Mouse (Mus musculus) bone marrow, adult 2 months (tissue): ENCODE results near the gene Kif2a. TPM values are rescaled to one million over a fixed set of nuclear protein-coding genes. Genes with fewer than 3 reads are reported as not detected.

ENCODE experiments used
- H3K27ac ChIP-seq: fragments of 200-500 bp; 2 replicates; pipeline ENCODE4 v1.5.1; 2012; ENCODE audit warnings: low read depth, mild to moderate bottlenecking, control low read depth, inconsistent platforms, low read length; ENCODE audit not compliant: control insufficient read depth, poor library complexity, insufficient read depth
- H3K4me1 ChIP-seq: fragments of 200-500 bp; 2 replicates; pipeline ENCODE4 v1.6.1; 2011; ENCODE audit warnings: low read length; ENCODE audit not compliant: control insufficient read depth, insufficient read depth
- H3K4me3 ChIP-seq: fragments of 200-500 bp; replicated peaks from 2 replicates; pipeline ENCODE3; 2011; ENCODE audit warnings: mild to moderate bottlenecking, low read depth, low read length, control low read depth; ENCODE audit not compliant: control insufficient read depth
- CTCF ChIP-seq: fragments of 200-500 bp; IDR thresholded peaks from 2 replicates; pipeline ENCODE4 v1.5.1; 2011; ENCODE audit warnings: low read length, control low read depth; ENCODE audit not compliant: control insufficient read depth, insufficient read depth
- POLR2A ChIP-seq: fragments of 200-500 bp; IDR thresholded peaks from 2 replicates; pipeline ENCODE4 v1.6.1; 2011; ENCODE audit warnings: low read depth, mild to moderate bottlenecking, control low read depth, low read length, borderline replicate concordance; ENCODE audit not compliant: control insufficient read depth
- WGBS: fragments of 180-500 bp; shearing (Covaris S2); methylation state at CpG from one replicate; pipeline ENCODE4 v1.1.7; 2018; 5-methylcytosine and 5-hydroxymethylcytosine counted together
- polyA plus RNA-seq: library from polyadenylated mRNA; stranded (reverse); fragments of >200 nt; gene quantifications from 2 replicates; pipeline ENCODE4 v1.2.4, GENCODE M21; 2011; ENCODE audit warnings: low replicate concordance; ENCODE audit not compliant: missing spikeins, insufficient read depth, insufficient read length

Gene Kif2a
- polyA plus RNA-seq: 39.5 and 70.7 TPM in 2 replicates

- no peaks in the 10 kb centered on the region; the same call in 1 of the 2 replicates for H3K4me1 ChIP-seq
Observed at GRCm38 (mm10) chr13:107021461-107022265, at the start of gene Kif2a. Kif2a (minus strand) TSS chr13:107022126.

GRCm38 (mm10) chr13:107069061-107069460 is 47.1 kb upstream of the Kif2a start:
- H3K27ac ChIP-seq: no peak overlapping the region
- no peaks in the 10 kb centered on the region; the same call in 1 of the 2 replicates for H3K4me1 ChIP-seq
- H3K4me3 ChIP-seq: no peak overlapping the region
- WGBS: 43% methylated on average over 1 of the region's 1 CpGs
- TF ChIP-seq POLR2A (no peak), CTCF (no peak)

More at GRCm38 (mm10) chr13:107021461-107022265, at the start of gene Kif2a:
- peak; percentile 35; the same call in 1 of the 2 replicates for TF ChIP-seq POLR2A
- no peak for TF ChIP-seq CTCF
- Histone ChIP-seq H3K27ac (peak within 1 kb of the TSS; percentile 85), H3K4me3 (peak within 1 kb of the TSS; percentile 95)
- WGBS: 3% methylated on average over 86 of the region's 87 CpGs

DNA sequence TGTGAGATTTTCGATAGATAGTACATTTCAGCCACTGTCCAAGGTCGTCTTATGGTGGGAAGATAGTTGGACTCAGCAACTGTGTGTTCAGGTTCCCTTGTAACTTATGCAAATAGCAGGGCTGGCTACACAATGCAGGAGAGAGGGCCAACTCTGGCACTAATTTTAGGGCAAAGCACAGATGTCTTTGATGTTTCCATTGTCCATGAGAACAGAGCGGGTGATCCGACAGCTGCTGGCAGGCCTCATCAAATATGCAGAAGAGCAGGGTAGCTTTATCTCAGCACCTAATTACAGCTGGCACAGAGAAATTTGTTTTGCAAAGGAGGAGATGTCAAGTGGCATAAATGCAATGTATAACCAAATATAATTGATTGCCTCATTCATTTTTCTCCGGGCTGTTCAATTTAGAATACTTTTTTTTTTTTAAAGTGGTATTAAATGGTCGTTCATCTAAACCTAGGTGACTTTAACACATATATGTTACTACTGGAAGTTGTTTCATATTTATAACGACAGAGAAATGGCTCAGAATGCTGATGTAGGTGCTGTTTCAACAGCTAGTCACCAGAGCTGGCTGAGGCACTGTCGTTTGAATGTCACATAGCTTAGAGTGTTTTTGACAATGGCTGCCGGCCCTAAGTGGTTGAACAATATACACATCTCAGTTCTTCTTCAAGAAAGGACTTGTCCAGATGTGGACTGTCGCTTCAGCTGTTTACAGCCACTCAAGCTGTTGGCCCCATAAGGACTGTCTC is 43.4 kb upstream of the Kif2a start:
- Histone ChIP-seq H3K4me3 (peak overlapping the region; percentile 52), H3K4me1 (no peaks in the 10 kb centered on the region; the same call in 1 of the 2 replicates), H3K27ac (peak overlapping the region; percentile 54; the same call in 1 of the 2 replicates)
- no peak for TF ChIP-seq POLR2A
- TF ChIP-seq CTCF: no peak
- 86% methylated on average over 10 of the region's 10 CpGs for WGBS

- 77% methylated on average over 2 of the region's 2 CpGs for WGBS
- Histone ChIP-seq H3K4me1 (peaks cover 1% of the 10 kb centered on the region; the same call in 1 of the 2 replicates), H3K27ac (peak overlapping the region; percentile 63), H3K4me3 (peak overlapping the region; percentile 58)
- no peak for TF ChIP-seq CTCF
- no peak for TF ChIP-seq POLR2A
Observed at GRCm38 (mm10) chr13:107064263-107064662, 42.3 kb upstream of the Kif2a start.

- Histone ChIP-seq H3K4me1 (peaks cover 1% of the 10 kb centered on the region; the same call in 1 of the 2 replicates), H3K27ac (peak overlapping the region; percentile 85), H3K4me3 (peak overlapping the region; percentile 58)
- TF ChIP-seq POLR2A (no peak), CTCF (0 out of 2 replicates have a peak, but pooled peaks have one; percentile 2)
- 22% methylated on average over 7 of the region's 7 CpGs for WGBS
Observed at GRCm38 (mm10) chr13:107063115-107063807, 41.3 kb upstream of the Kif2a start.

GRCm38 (mm10) chr13:107060098-107060497 is 38.2 kb upstream of the Kif2a start:
- Histone ChIP-seq H3K4me3 (no peak overlapping the region), H3K27ac (no peak overlapping the region), H3K4me1 (peaks cover 1% of the 10 kb centered on the region; the same call in 1 of the 2 replicates)
- 63% methylated on average over 7 of the region's 7 CpGs for WGBS
- TF ChIP-seq CTCF (no peak), POLR2A (no peak)

DNA sequence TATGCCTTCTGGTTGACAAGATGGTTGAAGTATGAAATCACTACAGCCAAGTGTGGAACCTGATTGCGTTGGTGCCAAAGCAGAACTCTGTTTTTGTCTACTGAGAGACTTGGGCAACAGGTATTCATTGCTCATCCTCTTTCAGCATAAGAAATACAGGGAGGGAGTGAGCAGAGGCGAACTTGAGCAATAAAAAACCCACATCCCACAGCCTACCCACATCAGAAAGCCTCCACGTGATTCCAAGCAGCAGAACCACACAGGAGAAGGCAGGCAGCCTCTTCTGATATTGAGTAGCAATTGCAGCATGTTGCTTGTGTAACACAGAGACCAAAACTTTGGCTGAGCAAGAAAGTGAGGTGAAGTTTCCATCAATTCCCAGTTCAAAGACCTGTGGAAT is 37.5 kb upstream of the Kif2a start:
- Histone ChIP-seq H3K4me3 (no peak overlapping the region), H3K4me1 (peaks cover 1% of the 10 kb centered on the region; the same call in 1 of the 2 replicates), H3K27ac (no peak overlapping the region)
- TF ChIP-seq CTCF (no peak), POLR2A (no peak)
- 14% methylated on average over 3 of the region's 3 CpGs for WGBS
